Mouse (Mus musculus) megakaryocyte, embryonic 14.5 days (primary cell): ENCODE results near the gene H2al1i.
"Not testable (repeated sequence)": the region's sequence is repeated elsewhere in the genome, so short reads cannot be mapped to it uniquely, and the experiment has no call there.

Source experiments
- FLI1 ChIP-seq: IDR thresholded peaks from 2 replicates; pipeline ENCODE4 v1.6.1; 2012; ENCODE audit warnings: low read length, inconsistent platforms, mixed read lengths
- GATA1 ChIP-seq: IDR thresholded peaks from 3 replicates; pipeline ENCODE4 v1.6.1; 2012; ENCODE audit warnings: mixed read lengths, low read length, inconsistent platforms, borderline replicate concordance

DNA sequence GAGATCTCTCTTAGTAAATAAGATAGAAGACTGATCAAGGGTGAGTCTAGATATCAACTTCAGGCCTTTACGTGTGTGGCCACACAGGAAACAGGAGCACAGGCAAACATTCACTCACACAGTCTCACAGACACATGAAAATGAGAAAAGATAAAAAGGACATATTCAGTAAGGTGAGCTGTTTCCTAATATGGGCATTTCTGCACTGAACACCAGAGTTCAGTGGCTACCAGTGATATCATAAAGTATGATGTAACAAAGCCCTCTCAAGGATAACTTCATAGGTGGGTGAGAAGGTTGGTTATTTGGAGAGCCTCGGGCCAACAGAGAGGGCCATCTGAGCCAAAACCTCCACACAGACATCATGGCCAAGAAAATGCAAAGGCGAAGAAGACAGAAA is 25.5 kb upstream of the H2al1i start, which contains the start of gene H2al1a:
- not testable (repeated sequence) for TF ChIP-seq GATA1, FLI1
